Mouse (Mus musculus): Measurements from ENCODE around the gene Hddc2. TPM values are rescaled to one million over a fixed set of nuclear protein-coding genes. Genes with fewer than 3 reads are reported as not detected.
"Not testable (repeated sequence)": the region's sequence is repeated elsewhere in the genome, so short reads cannot be mapped to it uniquely, and the experiment has no call there.

The Hddc2 gene
- total and polyA plus RNA-seq, 2 experiments from 2014 or later, result 50.9 to 85.0 TPM

DNA sequence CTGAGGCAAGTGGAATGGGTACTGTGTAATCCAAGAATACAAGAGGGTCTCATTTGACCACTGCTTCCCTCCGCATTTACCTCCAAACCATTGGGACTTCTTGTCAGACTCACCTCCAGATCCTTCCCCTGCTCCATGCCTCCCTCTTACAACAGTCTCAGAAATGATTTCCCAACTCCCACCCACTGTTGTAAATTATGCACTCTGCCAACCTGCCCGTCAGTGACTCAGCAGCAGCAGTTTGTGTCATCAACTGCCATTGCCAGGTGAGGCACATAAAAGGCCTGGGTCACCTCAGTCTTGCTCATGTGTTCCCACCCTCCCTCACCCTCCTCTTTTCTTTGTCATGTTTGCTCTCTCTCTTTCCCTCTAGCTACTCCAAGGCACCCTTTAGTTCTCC lies 41.0 kb downstream of the Hddc2 start:
- no peaks in the 10 kb centered on the region for H3K36me3 ChIP-seq (ENCODE audit: insufficient read depth)
- no peak overlapping the region for H3K4me3 ChIP-seq (ENCODE audit: low read depth, low read length)
- 81% methylated on average over 2 of the region's 2 CpGs for WGBS
- no peak for TF ChIP-seq CTCF (IDR thresholded peaks at IDR 0.05; ENCODE audit: low read depth)
- no peak overlapping the region for H3K27ac ChIP-seq (ENCODE audit: low read depth, low read length)
- no peaks in the 10 kb centered on the region for H3K4me1 ChIP-seq (ENCODE audit: insufficient read depth)
- no peaks in the 10 kb centered on the region for H3K9me3 ChIP-seq (ENCODE audit: low read length)
- H3K4me2 ChIP-seq (ENCODE audit: low read depth), result no peak overlapping the region
- ATAC-seq, result no peak
- DNase-seq, result no peak
- no peak overlapping the region for H3K9ac ChIP-seq
- H3K27me3 ChIP-seq (ENCODE audit: insufficient read depth, low read length), result no peaks in the 10 kb centered on the region

DNA sequence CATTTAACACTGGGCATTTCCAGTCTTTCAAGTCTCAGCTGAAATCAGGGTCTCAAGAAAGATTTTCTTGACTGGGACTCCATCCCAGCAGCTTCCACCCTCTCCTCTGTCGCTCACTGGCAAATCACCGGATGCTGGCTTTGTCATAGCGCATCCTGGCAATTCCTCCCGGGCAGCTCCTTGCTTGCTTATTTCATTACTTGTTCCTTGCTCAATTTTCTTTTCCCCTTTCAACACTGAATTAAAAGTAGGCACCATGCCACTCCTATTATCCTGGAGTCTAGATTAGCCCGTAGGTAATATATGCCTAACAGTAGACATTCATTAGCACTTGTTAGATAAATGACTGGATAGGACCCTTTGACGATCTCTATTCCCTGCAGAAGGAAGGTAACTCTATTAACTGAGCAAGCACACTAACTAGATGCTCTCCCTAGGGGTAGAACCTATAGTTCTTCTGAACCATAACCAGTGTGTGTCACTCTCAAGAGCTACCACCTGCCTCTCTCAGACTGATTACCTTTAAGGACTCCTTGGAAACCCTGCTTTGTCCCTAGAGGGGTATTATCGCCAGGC lies 41.8 kb downstream of the Hddc2 start:
- Histone ChIP-seq H3K36me3 (ENCODE audit: insufficient read depth) (no peaks in the 10 kb centered on the region), H3K4me2 (ENCODE audit: low read depth) (no peak overlapping the region), H3K4me1 (ENCODE audit: insufficient read depth) (no peaks in the 10 kb centered on the region), H3K4me3 (ENCODE audit: low read depth, low read length) (no peak overlapping the region), H3K27ac (ENCODE audit: low read depth, low read length) (no peak overlapping the region), H3K27me3 (ENCODE audit: insufficient read depth, low read length) (no peaks in the 10 kb centered on the region), H3K9ac (no peak overlapping the region), H3K9me3 (ENCODE audit: low read length) (no peaks in the 10 kb centered on the region)
- ATAC-seq (no peak), DNase-seq (no peak)
- no peak for TF ChIP-seq CTCF (IDR thresholded peaks at IDR 0.05; ENCODE audit: low read depth)
- WGBS, result 50% methylated on average over 7 of the region's 7 CpGs

DNA sequence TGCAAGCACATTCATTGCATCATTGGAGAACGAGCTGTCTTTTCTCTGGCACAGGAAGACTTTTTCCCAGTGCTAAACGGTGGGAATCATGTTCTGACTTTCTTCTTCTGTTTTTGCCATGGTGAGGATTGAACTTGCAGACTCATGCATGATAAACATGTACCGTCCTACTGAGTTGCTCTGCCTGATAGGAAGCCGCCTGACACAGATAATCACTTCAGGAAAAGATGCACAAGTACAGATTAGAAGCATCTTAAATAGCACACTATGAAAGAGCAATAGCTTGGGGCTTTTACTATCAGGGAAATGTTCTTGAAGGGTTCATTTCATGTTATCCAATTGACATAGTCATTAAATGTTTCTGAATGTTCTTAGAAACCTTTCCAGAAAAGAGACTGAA lies 46.6 kb downstream of the Hddc2 start:
- WGBS, result 85% methylated on average over 4 of the region's 4 CpGs
- no peak overlapping the region for H3K27ac ChIP-seq (ENCODE audit: low read depth, low read length)
- H3K4me1 ChIP-seq (ENCODE audit: insufficient read depth), result no peaks in the 10 kb centered on the region
- no peaks in the 10 kb centered on the region for H3K36me3 ChIP-seq (ENCODE audit: insufficient read depth)
- no peak overlapping the region for H3K9ac ChIP-seq
- H3K27me3 ChIP-seq (ENCODE audit: insufficient read depth, low read length), result no peaks in the 10 kb centered on the region
- TF ChIP-seq CTCF (IDR thresholded peaks at IDR 0.05; ENCODE audit: low read depth), result no peak
- H3K4me3 ChIP-seq (ENCODE audit: low read depth, low read length), result no peak overlapping the region
- H3K9me3 ChIP-seq (ENCODE audit: low read length), result no peaks in the 10 kb centered on the region
- ATAC-seq (no peak), DNase-seq (no peak)
- no peak overlapping the region for H3K4me2 ChIP-seq (ENCODE audit: low read depth)

DNA sequence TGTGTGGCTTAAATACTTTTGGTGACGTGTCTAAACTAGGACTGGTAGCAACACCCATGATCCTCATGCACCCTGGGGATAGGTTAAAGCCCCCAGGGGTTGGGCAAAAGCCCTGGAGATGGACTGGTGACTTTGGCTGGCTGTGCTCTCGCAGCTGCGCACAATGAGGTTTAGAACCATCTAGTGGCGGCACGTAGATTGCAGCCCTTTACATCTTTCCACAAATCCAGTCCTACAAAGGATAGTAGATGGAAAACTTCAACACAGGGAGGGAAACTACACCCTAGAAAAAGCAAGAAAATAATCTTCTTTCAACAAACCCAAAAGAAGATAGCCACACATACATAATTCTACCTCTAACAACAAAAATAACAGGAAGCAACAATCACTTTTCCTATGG lies 57.0 kb downstream of the Hddc2 start:
- 5% methylated on average over 4 of the region's 5 CpGs for WGBS
- not testable (repeated sequence) for H3K27ac ChIP-seq (ENCODE audit: low read depth, low read length); DNase-seq; H3K9me3 ChIP-seq (ENCODE audit: low read length); H3K27me3 ChIP-seq (ENCODE audit: insufficient read depth, low read length); H3K36me3 ChIP-seq (ENCODE audit: insufficient read depth); ATAC-seq; H3K9ac ChIP-seq; H3K4me3 ChIP-seq (ENCODE audit: low read depth, low read length); H3K4me2 ChIP-seq (ENCODE audit: low read depth); H3K4me1 ChIP-seq (ENCODE audit: insufficient read depth)
- TF ChIP-seq CTCF (IDR thresholded peaks at IDR 0.05; ENCODE audit: low read depth), result peak; percentile 54

Other genes starting within 250 kb of the Hddc2 start
- gene Tpd52l1, start 132.6 kb downstream of the Hddc2 start, total RNA-seq (2014; rRNA removed), result 24.9 and 34.2 TPM in 2 replicates
- 50.7 and 53.1 TPM in 2 replicates for gene Tpd52l1, start 132.6 kb downstream of the Hddc2 start, polyA plus RNA-seq (2015; fragmentation: Nextera tagmentation; extraction: Ambion mirVana)